Mouse (Mus musculus): ENCODE measurements around the gene Crybg3. TPM values are rescaled to one million over a fixed set of nuclear protein-coding genes. Genes with fewer than 3 reads are reported as not detected.

Gene Crybg3
- polyA plus RNA-seq, 1 experiment: 4.7 TPM

GRCm38 (mm10) chr16:59615675-59616074 lies 14.9 kb upstream of the Crybg3 start:
- Histone ChIP-seq H3K36me3 (ENCODE audit: control insufficient read depth, insufficient read depth, low read length) (no peaks in the 10 kb centered on the region; the same call in 1 of the 2 replicates), H3K4me3 (ENCODE audit: insufficient read depth, low read depth, low read length) (no peak overlapping the region), H3K4me1 (ENCODE audit: control insufficient read depth, insufficient read depth, low read length) (no peaks in the 10 kb centered on the region), H3K27me3 (replicated peaks; ENCODE audit: control insufficient read depth, insufficient read depth, low read length) (no peaks in the 10 kb centered on the region), H3K27ac (ENCODE audit: insufficient read depth, low read depth, low read length) (no peak overlapping the region)
- WGBS: 77% methylated on average over 3 of the region's 3 CpGs
- no peak for TF ChIP-seq CTCF (conservative IDR thresholded peaks at IDR 0.05; ENCODE audit: insufficient read depth, insufficient read length, low read depth, low read length)
- DNase-seq: no peak

GRCm38 (mm10) chr16:59610750-59611149 lies 10.0 kb upstream of the Crybg3 start:
- TF ChIP-seq CTCF (conservative IDR thresholded peaks at IDR 0.05; ENCODE audit: insufficient read depth, insufficient read length, low read depth, low read length) (no peak), POLR2A (IDR thresholded peaks at IDR 0.05; ENCODE audit: low read depth, low read length) (no peak)
- 79% methylated on average over 1 of the region's 1 CpGs for WGBS

GRCm38 (mm10) chr16:59604078-59604781 lies 3.5 kb upstream of the Crybg3 start:
- WGBS: 23% methylated on average over 15 of the region's 15 CpGs
- TF ChIP-seq POLR2A (IDR thresholded peaks at IDR 0.05; ENCODE audit: low read depth, low read length) (no peak), CTCF (conservative IDR thresholded peaks at IDR 0.05; ENCODE audit: insufficient read depth, insufficient read length, low read depth, low read length) (no peak)
- Histone ChIP-seq H3K4me3 (ENCODE audit: insufficient read depth, low read depth, low read length) (no peak overlapping the region), H3K27ac (ENCODE audit: insufficient read depth, low read depth, low read length) (no peak overlapping the region), H3K27me3 (replicated peaks; ENCODE audit: control insufficient read depth, insufficient read depth, low read length) (no peaks in the 10 kb centered on the region), H3K4me1 (ENCODE audit: control insufficient read depth, insufficient read depth, low read length) (peaks cover 6% of the 10 kb centered on the region; the same call in 1 of the 2 replicates), H3K36me3 (ENCODE audit: control insufficient read depth, insufficient read depth, low read length) (no peaks in the 10 kb centered on the region)
- DNase-seq: no peak

More at GRCm38 (mm10) chr16:59610750-59611149, 10.0 kb upstream of the Crybg3 start:
- no peaks in the 10 kb centered on the region; the same call in 1 of the 2 replicates for H3K36me3 ChIP-seq (ENCODE audit: control insufficient read depth, insufficient read depth, low read length)
- no peak overlapping the region for H3K4me3 ChIP-seq (ENCODE audit: insufficient read depth, low read depth, low read length)
- no peaks in the 10 kb centered on the region for H3K4me1 ChIP-seq (ENCODE audit: control insufficient read depth, insufficient read depth, low read length)
- no peaks in the 10 kb centered on the region for H3K27me3 ChIP-seq (replicated peaks; ENCODE audit: control insufficient read depth, insufficient read depth, low read length)
- DNase-seq: no peak
- H3K27ac ChIP-seq (ENCODE audit: insufficient read depth, low read depth, low read length): no peak overlapping the region

- DNase-seq: peak; percentile 63
- Histone ChIP-seq H3K36me3 (ENCODE audit: control insufficient read depth, insufficient read depth, low read length) (no peaks in the 10 kb centered on the region), H3K4me3 (ENCODE audit: insufficient read depth, low read depth, low read length) (peak overlapping the region; percentile 86), H3K4me1 (ENCODE audit: control insufficient read depth, insufficient read depth, low read length) (peaks cover 8% of the 10 kb centered on the region; the same call in 1 of the 2 replicates), H3K27me3 (replicated peaks; ENCODE audit: control insufficient read depth, insufficient read depth, low read length) (no peaks in the 10 kb centered on the region), H3K27ac (ENCODE audit: insufficient read depth, low read depth, low read length) (peak overlapping the region; percentile 75)
- 22% methylated on average over 17 of the region's 17 CpGs for WGBS
- TF ChIP-seq POLR2A (IDR thresholded peaks at IDR 0.05; ENCODE audit: low read depth, low read length) (no peak), CTCF (conservative IDR thresholded peaks at IDR 0.05; ENCODE audit: insufficient read depth, insufficient read length, low read depth, low read length) (no peak)
Observed at GRCm38 (mm10) chr16:59599411-59600265, 1.1 kb downstream of the Crybg3 start.

- no peaks in the 10 kb centered on the region for H3K27me3 ChIP-seq (replicated peaks; ENCODE audit: control insufficient read depth, insufficient read depth, low read length)
- H3K36me3 ChIP-seq (ENCODE audit: control insufficient read depth, insufficient read depth, low read length): no peaks in the 10 kb centered on the region
- H3K4me1 ChIP-seq (ENCODE audit: control insufficient read depth, insufficient read depth, low read length): peaks cover 8% of the 10 kb centered on the region; the same call in 1 of the 2 replicates
- 63% methylated on average over 4 of the region's 4 CpGs for WGBS
- H3K27ac ChIP-seq (ENCODE audit: insufficient read depth, low read depth, low read length): no peak overlapping the region
- H3K4me3 ChIP-seq (ENCODE audit: insufficient read depth, low read depth, low read length): no peak overlapping the region
- TF ChIP-seq POLR2A (IDR thresholded peaks at IDR 0.05; ENCODE audit: low read depth, low read length): no peak
- no peak for TF ChIP-seq CTCF (conservative IDR thresholded peaks at IDR 0.05; ENCODE audit: insufficient read depth, insufficient read length, low read depth, low read length)
- no peak for DNase-seq
Observed at GRCm38 (mm10) chr16:59598997-59599396, 1.8 kb downstream of the Crybg3 start.

GRCm38 (mm10) chr16:59597256-59597655 lies 3.5 kb downstream of the Crybg3 start:
- no peaks in the 10 kb centered on the region for H3K36me3 ChIP-seq (ENCODE audit: control insufficient read depth, insufficient read depth, low read length)
- WGBS: 83% methylated on average over 6 of the region's 6 CpGs
- peaks cover 8% of the 10 kb centered on the region; the same call in 1 of the 2 replicates for H3K4me1 ChIP-seq (ENCODE audit: control insufficient read depth, insufficient read depth, low read length)
- H3K4me3 ChIP-seq (ENCODE audit: insufficient read depth, low read depth, low read length): no peak overlapping the region
- no peak overlapping the region for H3K27ac ChIP-seq (ENCODE audit: insufficient read depth, low read depth, low read length)
- no peaks in the 10 kb centered on the region for H3K27me3 ChIP-seq (replicated peaks; ENCODE audit: control insufficient read depth, insufficient read depth, low read length)
- DNase-seq: no peak
- TF ChIP-seq POLR2A (IDR thresholded peaks at IDR 0.05; ENCODE audit: low read depth, low read length) (no peak), CTCF (conservative IDR thresholded peaks at IDR 0.05; ENCODE audit: insufficient read depth, insufficient read length, low read depth, low read length) (no peak)

- H3K27me3 ChIP-seq (replicated peaks; ENCODE audit: control insufficient read depth, insufficient read depth, low read length): no peaks in the 10 kb centered on the region
- DNase-seq: peak; percentile 35
- peak overlapping the region; percentile 30; the same call in 1 of the 2 replicates for H3K27ac ChIP-seq (ENCODE audit: insufficient read depth, low read depth, low read length)
- WGBS: 21% methylated on average over 3 of the region's 3 CpGs
- no peak for TF ChIP-seq CTCF (conservative IDR thresholded peaks at IDR 0.05; ENCODE audit: insufficient read depth, insufficient read length, low read depth, low read length)
- H3K4me3 ChIP-seq (ENCODE audit: insufficient read depth, low read depth, low read length): no peak overlapping the region
- peaks cover 5% of the 10 kb centered on the region; the same call in 1 of the 2 replicates for H3K4me1 ChIP-seq (ENCODE audit: control insufficient read depth, insufficient read depth, low read length)
- no peaks in the 10 kb centered on the region for H3K36me3 ChIP-seq (ENCODE audit: control insufficient read depth, insufficient read depth, low read length)
Observed at GRCm38 (mm10) chr16:59594714-59595113, 6.1 kb downstream of the Crybg3 start.

Measured in kidney, adult 2 months (tissue).